Mouse (Mus musculus): ENCODE data around the gene Otulinl. TPM values are rescaled to one million over a fixed set of nuclear protein-coding genes. Genes with fewer than 3 reads are reported as not detected.

Gene Otulinl
- polyA plus RNA-seq, 1 experiment, result 3.1 TPM

- Histone ChIP-seq H3K4me1 (ENCODE audit: control insufficient read depth, insufficient read depth, low read length) (no peaks in the 10 kb centered on the region), H3K36me3 (ENCODE audit: control insufficient read depth, insufficient read depth, low read length) (no peaks in the 10 kb centered on the region), H3K27me3 (ENCODE audit: control insufficient read depth, insufficient read depth, low read length) (no peaks in the 10 kb centered on the region), H3K4me3 (ENCODE audit: control insufficient read depth, low read depth, low read length) (no peak overlapping the region), H3K27ac (ENCODE audit: control insufficient read depth, insufficient read depth, low read depth, low read length) (no peak overlapping the region)
- TF ChIP-seq CTCF (IDR thresholded peaks at IDR 0.05; ENCODE audit: control insufficient read depth, insufficient read depth, insufficient replicate concordance, low read depth, low read length) (no peak), POLR2A (IDR thresholded peaks at IDR 0.05; ENCODE audit: control insufficient read depth, low read depth, low read length) (no peak)
These were observed 9.7 kb downstream of the Otulinl start for GRCm38 (mm10) chr15:27671612-27672245.

DNA sequence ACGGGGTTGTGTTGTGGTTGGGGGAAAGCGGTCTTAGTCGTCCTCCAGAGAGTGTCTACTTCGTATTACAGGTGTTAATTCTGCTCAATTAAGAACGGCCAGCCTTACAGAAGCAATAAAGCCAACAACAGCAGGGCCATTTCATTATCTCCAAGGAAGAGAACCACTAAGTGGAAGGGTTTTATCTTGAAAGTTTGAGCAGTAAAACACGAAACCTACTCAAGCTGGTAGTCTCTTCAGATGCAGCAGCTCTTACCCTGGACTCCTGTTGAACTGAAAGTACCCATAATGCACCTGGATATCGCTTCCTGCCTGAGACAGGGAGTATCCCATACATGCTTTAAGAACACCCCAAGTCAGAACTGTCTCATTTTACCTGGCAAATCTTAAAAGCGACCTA is 10.7 kb downstream of the Otulinl start:
- Histone ChIP-seq H3K4me3 (ENCODE audit: control insufficient read depth, low read depth, low read length) (no peak overlapping the region), H3K4me1 (ENCODE audit: control insufficient read depth, insufficient read depth, low read length) (no peaks in the 10 kb centered on the region), H3K27ac (ENCODE audit: control insufficient read depth, insufficient read depth, low read depth, low read length) (no peak overlapping the region), H3K27me3 (ENCODE audit: control insufficient read depth, insufficient read depth, low read length) (no peaks in the 10 kb centered on the region), H3K36me3 (ENCODE audit: control insufficient read depth, insufficient read depth, low read length) (no peaks in the 10 kb centered on the region)
- TF ChIP-seq CTCF (IDR thresholded peaks at IDR 0.05; ENCODE audit: control insufficient read depth, insufficient read depth, insufficient replicate concordance, low read depth, low read length) (no peak), POLR2A (IDR thresholded peaks at IDR 0.05; ENCODE audit: control insufficient read depth, low read depth, low read length) (no peak)

DNA sequence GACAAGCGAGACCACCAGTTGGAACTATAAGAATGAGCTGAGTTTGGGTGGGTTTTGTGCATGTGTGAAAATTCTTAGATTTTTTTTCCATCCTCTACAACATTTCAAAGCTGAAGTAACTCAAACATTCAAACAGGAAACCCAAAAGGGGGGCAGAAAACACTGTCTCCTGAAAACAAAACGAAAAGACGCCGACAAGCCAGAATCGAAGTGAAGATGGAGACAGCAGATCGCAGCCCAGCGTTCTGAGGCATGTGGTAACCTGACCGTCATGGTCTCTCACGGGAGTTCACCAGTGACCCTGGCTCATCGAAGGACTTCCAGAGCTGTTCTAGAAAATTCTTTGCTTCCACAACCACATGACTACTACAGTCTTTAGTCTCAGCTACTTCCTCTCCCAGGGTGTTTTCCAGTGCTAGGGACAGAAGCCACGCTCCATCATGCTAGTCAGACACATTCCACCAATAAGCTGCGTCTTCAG is 11.4 kb downstream of the Otulinl start:
- Histone ChIP-seq H3K27me3 (ENCODE audit: control insufficient read depth, insufficient read depth, low read length) (no peaks in the 10 kb centered on the region), H3K4me1 (ENCODE audit: control insufficient read depth, insufficient read depth, low read length) (peaks cover 4% of the 10 kb centered on the region), H3K36me3 (ENCODE audit: control insufficient read depth, insufficient read depth, low read length) (no peaks in the 10 kb centered on the region), H3K4me3 (ENCODE audit: control insufficient read depth, low read depth, low read length) (no peak overlapping the region), H3K27ac (ENCODE audit: control insufficient read depth, insufficient read depth, low read depth, low read length) (no peak overlapping the region)
- TF ChIP-seq CTCF (IDR thresholded peaks at IDR 0.05; ENCODE audit: control insufficient read depth, insufficient read depth, insufficient replicate concordance, low read depth, low read length), result no peak
- TF ChIP-seq POLR2A (IDR thresholded peaks at IDR 0.05; ENCODE audit: control insufficient read depth, low read depth, low read length), result no peak

DNA sequence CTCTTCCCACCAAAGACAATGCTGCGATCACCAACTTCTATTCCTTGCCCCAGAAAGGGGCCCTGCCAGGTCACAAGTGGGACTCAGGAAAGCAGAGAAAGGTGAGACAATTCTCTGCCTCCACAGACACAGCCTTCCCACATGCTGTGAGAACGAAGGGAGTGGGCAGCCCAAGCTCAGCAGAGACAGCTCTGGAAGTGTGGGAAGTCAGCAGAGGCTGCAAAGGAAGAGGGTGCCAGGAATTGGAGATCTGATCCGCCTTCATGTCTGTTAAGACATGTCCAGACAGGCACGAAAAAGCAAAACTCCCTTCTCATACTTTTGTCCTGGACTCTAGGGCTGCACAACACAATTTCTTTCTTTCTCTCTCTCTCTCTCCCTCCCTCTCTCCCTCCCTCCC is 12.1 kb downstream of the Otulinl start:
- TF ChIP-seq CTCF (IDR thresholded peaks at IDR 0.05; ENCODE audit: control insufficient read depth, insufficient read depth, insufficient replicate concordance, low read depth, low read length), result no peak
- no peak for TF ChIP-seq POLR2A (IDR thresholded peaks at IDR 0.05; ENCODE audit: control insufficient read depth, low read depth, low read length)
- Histone ChIP-seq H3K4me1 (ENCODE audit: control insufficient read depth, insufficient read depth, low read length) (peaks cover 4% of the 10 kb centered on the region), H3K27ac (ENCODE audit: control insufficient read depth, insufficient read depth, low read depth, low read length) (no peak overlapping the region), H3K4me3 (ENCODE audit: control insufficient read depth, low read depth, low read length) (no peak overlapping the region), H3K27me3 (ENCODE audit: control insufficient read depth, insufficient read depth, low read length) (no peaks in the 10 kb centered on the region), H3K36me3 (ENCODE audit: control insufficient read depth, insufficient read depth, low read length) (no peaks in the 10 kb centered on the region)

GRCm38 (mm10) chr15:27668557-27668956 is 12.8 kb downstream of the Otulinl start:
- no peak overlapping the region for H3K27ac ChIP-seq (ENCODE audit: control insufficient read depth, insufficient read depth, low read depth, low read length)
- no peaks in the 10 kb centered on the region for H3K36me3 ChIP-seq (ENCODE audit: control insufficient read depth, insufficient read depth, low read length)
- H3K27me3 ChIP-seq (ENCODE audit: control insufficient read depth, insufficient read depth, low read length), result no peaks in the 10 kb centered on the region
- TF ChIP-seq CTCF (IDR thresholded peaks at IDR 0.05; ENCODE audit: control insufficient read depth, insufficient read depth, insufficient replicate concordance, low read depth, low read length) (no peak), POLR2A (IDR thresholded peaks at IDR 0.05; ENCODE audit: control insufficient read depth, low read depth, low read length) (no peak)
- peaks cover 4% of the 10 kb centered on the region for H3K4me1 ChIP-seq (ENCODE audit: control insufficient read depth, insufficient read depth, low read length)
- no peak overlapping the region for H3K4me3 ChIP-seq (ENCODE audit: control insufficient read depth, low read depth, low read length)

DNA sequence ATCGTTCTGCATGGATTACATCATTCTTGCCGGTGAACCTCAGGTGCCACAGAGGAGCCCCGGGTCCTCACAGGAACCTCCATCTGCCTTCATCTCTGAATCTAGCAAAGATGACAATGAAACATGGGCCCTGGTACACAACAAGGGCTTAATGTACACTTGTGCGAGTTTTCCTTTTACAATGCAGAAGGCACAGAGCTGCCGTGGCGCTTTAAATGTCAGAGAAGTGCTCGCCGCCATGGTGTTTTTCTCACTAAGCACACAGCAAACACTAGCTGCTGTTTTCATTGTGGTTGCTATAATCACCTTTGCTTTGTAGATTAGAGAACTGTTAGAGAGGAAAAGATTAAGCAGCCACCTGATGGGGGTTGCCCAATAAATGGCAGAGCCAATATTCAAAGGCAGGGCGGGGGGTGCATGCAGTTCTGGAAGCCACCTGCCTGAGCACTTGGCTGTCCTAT is 13.3 kb downstream of the Otulinl start:
- H3K4me1 ChIP-seq (ENCODE audit: control insufficient read depth, insufficient read depth, low read length), result peaks cover 4% of the 10 kb centered on the region
- no peaks in the 10 kb centered on the region for H3K27me3 ChIP-seq (ENCODE audit: control insufficient read depth, insufficient read depth, low read length)
- H3K4me3 ChIP-seq (ENCODE audit: control insufficient read depth, low read depth, low read length), result no peak overlapping the region
- H3K27ac ChIP-seq (ENCODE audit: control insufficient read depth, insufficient read depth, low read depth, low read length), result no peak overlapping the region
- TF ChIP-seq POLR2A (IDR thresholded peaks at IDR 0.05; ENCODE audit: control insufficient read depth, low read depth, low read length) (no peak), CTCF (IDR thresholded peaks at IDR 0.05; ENCODE audit: control insufficient read depth, insufficient read depth, insufficient replicate concordance, low read depth, low read length) (no peak)
- H3K36me3 ChIP-seq (ENCODE audit: control insufficient read depth, insufficient read depth, low read length), result no peaks in the 10 kb centered on the region

GRCm38 (mm10) chr15:27666911-27667539 is 14.4 kb downstream of the Otulinl start:
- TF ChIP-seq POLR2A (IDR thresholded peaks at IDR 0.05; ENCODE audit: control insufficient read depth, low read depth, low read length), result no peak
- TF ChIP-seq CTCF (IDR thresholded peaks at IDR 0.05; ENCODE audit: control insufficient read depth, insufficient read depth, insufficient replicate concordance, low read depth, low read length), result no peak
- Histone ChIP-seq H3K4me3 (ENCODE audit: control insufficient read depth, low read depth, low read length) (no peak overlapping the region), H3K27me3 (ENCODE audit: control insufficient read depth, insufficient read depth, low read length) (no peaks in the 10 kb centered on the region), H3K36me3 (ENCODE audit: control insufficient read depth, insufficient read depth, low read length) (no peaks in the 10 kb centered on the region), H3K4me1 (ENCODE audit: control insufficient read depth, insufficient read depth, low read length) (peaks cover 4% of the 10 kb centered on the region), H3K27ac (ENCODE audit: control insufficient read depth, insufficient read depth, low read depth, low read length) (no peak overlapping the region)
